Mouse (Mus musculus): ENCODE data around the gene Dnaja2. TPM values are rescaled to one million over a fixed set of nuclear protein-coding genes. Genes with fewer than 3 reads are reported as not detected.

Gene Dnaja2
- total and polyA plus RNA-seq, 3 experiments: 30.2 to 278 (median 250) TPM

GRCm38 (mm10) chr8:85517956-85518355, 37.2 kb downstream of the Dnaja2 start:
- TF ChIP-seq EP300 (IDR thresholded peaks at IDR 0.05; ENCODE audit: insufficient read depth, low read depth, low read length): no peak
- TF ChIP-seq POLR2A (IDR thresholded peaks at IDR 0.05; ENCODE audit: insufficient read depth, low read depth, low read length): no peak
- TF ChIP-seq CTCF (IDR thresholded peaks at IDR 0.05): no peak
- intact Hi-C loops (cut with DNase I): no loop called here
- peaks cover 9% of the 10 kb centered on the region for H3K4me1 ChIP-seq (ENCODE audit: control insufficient read depth, insufficient read depth, low read length)
- no peak overlapping the region for H3K27ac ChIP-seq
- H3K4me3 ChIP-seq: no peak overlapping the region
- DNase-seq: no peak
- no peaks in the 10 kb centered on the region for H3K27me3 ChIP-seq (ENCODE audit: control insufficient read depth, insufficient read depth, low read length)
- H3K36me3 ChIP-seq (ENCODE audit: control insufficient read depth, insufficient read depth, low read length): no peaks in the 10 kb centered on the region
- H3K9ac ChIP-seq (ENCODE audit: low read depth, low read length): no peak overlapping the region
- 79% methylated on average over 10 of the region's 10 CpGs for WGBS
- no peaks in the 10 kb centered on the region for H3K79me2 ChIP-seq (replicated peaks; ENCODE audit: control insufficient read depth, insufficient read depth, low read length)

GRCm38 (mm10) chr8:85517336-85517735, 37.8 kb downstream of the Dnaja2 start:
- TF ChIP-seq EP300 (IDR thresholded peaks at IDR 0.05; ENCODE audit: insufficient read depth, low read depth, low read length) (no peak), POLR2A (IDR thresholded peaks at IDR 0.05; ENCODE audit: insufficient read depth, low read depth, low read length) (no peak), CTCF (IDR thresholded peaks at IDR 0.05) (no peak)
- H3K4me3 ChIP-seq: no peak overlapping the region
- DNase-seq: peak in 1 of 2 experiments; percentile 26
- H3K9ac ChIP-seq (ENCODE audit: low read depth, low read length): no peak overlapping the region
- H3K4me1 ChIP-seq (ENCODE audit: control insufficient read depth, insufficient read depth, low read length): peaks cover 9% of the 10 kb centered on the region
- no peaks in the 10 kb centered on the region for H3K27me3 ChIP-seq (ENCODE audit: control insufficient read depth, insufficient read depth, low read length)
- no peaks in the 10 kb centered on the region for H3K36me3 ChIP-seq (ENCODE audit: control insufficient read depth, insufficient read depth, low read length)
- H3K27ac ChIP-seq: no peak overlapping the region
- H3K79me2 ChIP-seq (replicated peaks; ENCODE audit: control insufficient read depth, insufficient read depth, low read length): no peaks in the 10 kb centered on the region
- intact Hi-C loops (cut with DNase I): no loop called here
- WGBS: 34% methylated on average over 4 of the region's 4 CpGs

- Histone ChIP-seq H3K36me3 (ENCODE audit: control insufficient read depth, insufficient read depth, low read length) (no peaks in the 10 kb centered on the region), H3K27ac (no peak overlapping the region), H3K4me1 (ENCODE audit: control insufficient read depth, insufficient read depth, low read length) (peaks cover 6% of the 10 kb centered on the region), H3K79me2 (replicated peaks; ENCODE audit: control insufficient read depth, insufficient read depth, low read length) (no peaks in the 10 kb centered on the region), H3K27me3 (ENCODE audit: control insufficient read depth, insufficient read depth, low read length) (no peaks in the 10 kb centered on the region), H3K9ac (ENCODE audit: low read depth, low read length) (no peak overlapping the region), H3K4me3 (no peak overlapping the region)
- DNase-seq: peak in 1 of 2 experiments; percentile 36
- TF ChIP-seq EP300 (IDR thresholded peaks at IDR 0.05; ENCODE audit: insufficient read depth, low read depth, low read length): no peak
- no peak for TF ChIP-seq POLR2A (IDR thresholded peaks at IDR 0.05; ENCODE audit: insufficient read depth, low read depth, low read length)
- TF ChIP-seq CTCF (IDR thresholded peaks at IDR 0.05): no peak
- WGBS: 36% methylated on average over 7 of the region's 7 CpGs
- intact Hi-C loops (cut with DNase I): no loop called here
Observed at GRCm38 (mm10) chr8:85515391-85515790, 39.8 kb downstream of the Dnaja2 start.

DNA sequence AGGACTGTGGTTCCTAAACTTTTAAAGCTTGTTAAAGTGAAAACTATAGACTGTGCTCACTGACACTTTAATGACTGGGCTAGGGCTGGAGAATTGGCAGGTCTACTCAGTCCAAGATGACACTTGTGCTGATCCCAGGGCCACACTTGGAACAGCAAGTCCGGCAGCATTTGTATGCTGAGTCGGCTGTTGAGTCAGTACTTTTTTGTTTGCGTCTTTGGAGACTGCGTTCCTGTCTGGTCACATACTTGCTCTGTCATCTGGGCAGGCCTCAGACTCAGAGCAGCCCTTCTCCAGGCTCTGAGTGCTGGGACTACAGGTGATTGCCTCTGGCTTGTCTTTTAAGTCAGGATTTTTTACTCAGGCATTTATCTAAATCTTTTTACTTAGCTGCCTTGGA, 41.9 kb downstream of the Dnaja2 start:
- Histone ChIP-seq H3K27me3 (ENCODE audit: control insufficient read depth, insufficient read depth, low read length) (no peaks in the 10 kb centered on the region), H3K4me1 (ENCODE audit: control insufficient read depth, insufficient read depth, low read length) (peaks cover 6% of the 10 kb centered on the region), H3K36me3 (ENCODE audit: control insufficient read depth, insufficient read depth, low read length) (no peaks in the 10 kb centered on the region), H3K4me3 (no peak overlapping the region), H3K79me2 (replicated peaks; ENCODE audit: control insufficient read depth, insufficient read depth, low read length) (no peaks in the 10 kb centered on the region), H3K27ac (no peak overlapping the region), H3K9ac (ENCODE audit: low read depth, low read length) (no peak overlapping the region)
- TF ChIP-seq CTCF (IDR thresholded peaks at IDR 0.05) (no peak), EP300 (IDR thresholded peaks at IDR 0.05; ENCODE audit: insufficient read depth, low read depth, low read length) (no peak)
- WGBS: 76% methylated on average over 4 of the region's 4 CpGs
- intact Hi-C loops (cut with DNase I): no loop called here
- no peak for DNase-seq

DNA sequence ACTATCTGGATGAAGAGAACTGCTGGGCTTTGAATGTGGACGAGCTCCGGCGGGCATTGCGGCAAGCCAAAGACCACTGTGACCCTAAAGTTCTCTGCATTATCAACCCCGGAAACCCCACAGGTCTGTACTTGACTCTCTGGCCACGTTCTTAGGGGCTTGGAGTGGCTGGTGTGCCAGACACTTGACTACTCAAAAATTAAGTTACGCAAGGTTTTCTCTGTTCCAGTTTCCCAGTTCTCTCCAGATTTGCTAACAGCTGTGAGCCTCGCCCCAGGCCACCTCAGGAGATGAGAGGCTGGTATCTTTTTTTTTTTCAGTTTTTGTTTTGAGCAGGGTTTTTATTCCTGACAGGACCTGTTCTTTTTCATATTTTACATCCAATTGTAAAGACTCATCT, 42.9 kb downstream of the Dnaja2 start:
- H3K9ac ChIP-seq (ENCODE audit: low read depth, low read length): no peak overlapping the region
- H3K79me2 ChIP-seq (replicated peaks; ENCODE audit: control insufficient read depth, insufficient read depth, low read length): no peaks in the 10 kb centered on the region
- H3K27ac ChIP-seq: no peak overlapping the region
- DNase-seq: no peak
- intact Hi-C loops (cut with DNase I): no loop called here
- TF ChIP-seq EP300 (IDR thresholded peaks at IDR 0.05; ENCODE audit: insufficient read depth, low read depth, low read length) (no peak), CTCF (IDR thresholded peaks at IDR 0.05) (no peak), POLR2A (IDR thresholded peaks at IDR 0.05; ENCODE audit: insufficient read depth, low read depth, low read length) (no peak)
- H3K4me1 ChIP-seq (ENCODE audit: control insufficient read depth, insufficient read depth, low read length): peaks cover 6% of the 10 kb centered on the region
- H3K27me3 ChIP-seq (ENCODE audit: control insufficient read depth, insufficient read depth, low read length): no peaks in the 10 kb centered on the region
- no peaks in the 10 kb centered on the region for H3K36me3 ChIP-seq (ENCODE audit: control insufficient read depth, insufficient read depth, low read length)
- no peak overlapping the region for H3K4me3 ChIP-seq
- WGBS: 87% methylated on average over 8 of the region's 8 CpGs

- TF ChIP-seq POLR2A (IDR thresholded peaks at IDR 0.05; ENCODE audit: insufficient read depth, low read depth, low read length): no peak
- peak; percentile 32 for TF ChIP-seq CTCF (IDR thresholded peaks at IDR 0.05)
- H3K4me3 ChIP-seq: no peak overlapping the region
- H3K79me2 ChIP-seq (replicated peaks; ENCODE audit: control insufficient read depth, insufficient read depth, low read length): no peaks in the 10 kb centered on the region
- WGBS: 78% methylated on average over 4 of the region's 4 CpGs
- H3K36me3 ChIP-seq (ENCODE audit: control insufficient read depth, insufficient read depth, low read length): no peaks in the 10 kb centered on the region
- no peak for DNase-seq
- intact Hi-C loops (cut with DNase I): no loop called here
- H3K27ac ChIP-seq: no peak overlapping the region
- H3K4me1 ChIP-seq (ENCODE audit: control insufficient read depth, insufficient read depth, low read length): no peaks in the 10 kb centered on the region
- H3K9ac ChIP-seq (ENCODE audit: low read depth, low read length): no peak overlapping the region
- H3K27me3 ChIP-seq (ENCODE audit: control insufficient read depth, insufficient read depth, low read length): no peaks in the 10 kb centered on the region
Observed at GRCm38 (mm10) chr8:85508661-85509060, 46.5 kb downstream of the Dnaja2 start.
